Mouse (Mus musculus) limb, embryonic 11.5 days (tissue): ENCODE measurements around the gene Tas1r3. TPM values are rescaled to one million over a fixed set of nuclear protein-coding genes. Genes with fewer than 3 reads are reported as not detected.

Experiments used
- ATAC-seq: fragments of 200-750 bp; cut with Nextera tagmentation; 2 replicates; pipeline ENCODE4 v1.8.0; 2017; ENCODE audit warnings: low read depth; ENCODE audit not compliant: insufficient number of reproducible peaks, low FRiP score, low TSS enrichment
- DNase-seq: peaks from one replicate; pipeline ENCODE4 v3.0.0-alpha.2; 2015; ENCODE audit warnings: low spot score
- H3K27ac ChIP-seq: fragments of 300-500 bp; sonication (generic); replicated peaks from 2 replicates; pipeline ENCODE4 v1.5.1; 2014; ENCODE audit warnings: low read depth, mild to moderate bottlenecking, low read length
- H3K27me3 ChIP-seq: fragments of 300-500 bp; sonication (generic); 2 replicates; pipeline ENCODE4 v1.6.1; 2014; ENCODE audit warnings: mild to moderate bottlenecking, low read length, mixed read lengths; ENCODE audit not compliant: control insufficient read depth, insufficient read depth
- H3K36me3 ChIP-seq: fragments of 300-500 bp; sonication (generic); 2 replicates; pipeline ENCODE4 v1.6.1; 2014; ENCODE audit warnings: mild to moderate bottlenecking, low read length, moderate library complexity, mixed read lengths; ENCODE audit not compliant: control insufficient read depth, insufficient read depth
- H3K4me1 ChIP-seq: fragments of 300-500 bp; sonication (generic); 2 replicates; pipeline ENCODE4 v1.6.1; 2014; ENCODE audit warnings: low read length, mixed read lengths; ENCODE audit not compliant: control insufficient read depth, insufficient read depth
- H3K4me2 ChIP-seq: fragments of 300-500 bp; sonication (generic); 2 replicates; pipeline ENCODE4 v1.6.1; 2014; ENCODE audit warnings: low read depth, mild to moderate bottlenecking, moderate library complexity; ENCODE audit not compliant: severe bottlenecking
- H3K4me3 ChIP-seq: fragments of 300-500 bp; sonication (generic); 2 replicates; pipeline ENCODE4 v1.5.1; 2014; ENCODE audit warnings: low read depth, low read length
- H3K9ac ChIP-seq: fragments of 300-500 bp; sonication (generic); 2 replicates; pipeline ENCODE4 v1.6.1; 2014; ENCODE audit warnings: mild to moderate bottlenecking, low read length
- H3K9me3 ChIP-seq: fragments of 300-500 bp; sonication (generic); 2 replicates; pipeline ENCODE4 v1.6.1; 2016; ENCODE audit warnings: low read length; ENCODE audit not compliant: control insufficient read depth
- WGBS: fragments of 180-500 bp; shearing (Covaris S2); extraction: QIAGEN DNeasy Blood & Tissue Kit; methylation state at CpG from one replicate; pipeline ENCODE4 v1.1.7; 2014; 5-methylcytosine and 5-hydroxymethylcytosine counted together
- polyA plus RNA-seq: library from polyadenylated mRNA; unstranded; fragments of >200 nt; fragmentation: Nextera tagmentation; extraction: Ambion mirVana; gene quantifications from 2 replicates; pipeline ENCODE4 v1.2.1, GENCODE M21; 2014

Gene Tas1r3
- polyA plus RNA-seq, 1 experiment from 2014 or later, result 0.28 TPM

DNA sequence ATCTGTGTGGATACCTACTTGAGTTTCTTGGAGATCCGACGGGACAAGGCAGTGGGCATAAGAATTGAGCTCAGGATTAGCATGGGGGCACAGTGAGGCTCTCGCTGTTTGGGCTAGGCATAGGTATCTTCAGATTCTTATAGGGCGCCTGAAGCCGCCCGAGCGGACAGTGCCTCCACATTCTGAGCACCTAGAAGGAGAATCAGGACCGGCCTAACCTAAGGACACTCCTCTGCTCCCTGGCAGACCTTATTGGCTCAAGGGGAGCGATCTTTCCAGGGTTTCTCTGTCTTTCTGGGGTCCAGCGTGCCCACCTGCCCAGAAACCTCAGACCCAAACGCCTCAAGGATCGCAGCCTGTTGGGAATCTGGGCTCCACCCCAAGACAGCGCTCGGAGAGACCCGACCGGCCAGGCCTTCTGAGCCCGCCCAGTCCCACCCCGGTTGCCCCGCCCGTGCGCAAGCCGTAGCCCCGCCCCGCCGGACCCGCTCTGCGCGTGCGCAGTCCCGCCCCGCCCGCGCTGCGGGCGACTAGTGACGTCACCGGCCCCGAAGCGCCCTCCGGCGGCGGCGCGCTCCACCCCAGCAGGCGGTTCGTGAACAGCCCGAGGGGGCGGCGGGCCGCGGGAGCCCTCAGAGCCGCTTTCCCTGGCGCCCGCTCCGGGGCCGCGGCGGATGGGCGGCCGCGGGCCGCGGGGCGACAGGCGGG is 16.1 kb downstream of the Tas1r3 start, which contains the start of gene Dvl1:
Dvl1 (plus strand) TSS at position 532 of the 708 bp plus-strand sequence.
- no peaks in the 10 kb centered on the region for H3K27me3 ChIP-seq
- peak within 1 kb of the TSS; percentile 85 for H3K4me2 ChIP-seq
- peak within 1 kb of the TSS; percentile 63 for H3K9ac ChIP-seq
- no peaks in the 10 kb centered on the region for H3K9me3 ChIP-seq
- peaks cover 9% of the 10 kb centered on the region for H3K4me1 ChIP-seq
- WGBS, result 3% methylated on average over 42 of the region's 65 CpGs
- 0 out of 2 replicates have a peak within 1 kb of the TSS, but pooled peaks have one; percentile 1 for H3K27ac ChIP-seq
- H3K4me3 ChIP-seq, result peak within 1 kb of the TSS; percentile 76
- ATAC-seq, result peak; percentile 85
- peak; percentile 95 for DNase-seq
- no peaks in the 10 kb centered on the region for H3K36me3 ChIP-seq

DNA sequence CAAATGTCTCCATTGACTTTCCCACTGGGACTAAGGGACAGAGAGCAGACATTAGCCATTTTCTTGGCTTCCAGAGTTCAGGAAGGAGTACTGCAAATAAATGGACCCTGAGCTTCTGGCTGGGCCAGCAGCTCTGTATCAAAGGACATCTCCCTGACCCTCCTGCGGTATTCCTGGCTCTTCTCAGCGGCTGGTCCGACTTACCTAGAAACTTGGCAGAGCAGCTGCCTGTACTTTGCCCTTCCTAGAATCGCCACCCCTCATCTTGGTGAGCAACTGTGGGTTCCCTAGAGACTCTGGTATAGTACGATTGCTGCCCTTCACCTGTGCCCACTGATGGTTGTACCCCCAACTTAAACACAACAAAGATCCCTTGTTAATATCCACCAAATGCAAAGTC is 19.9 kb downstream of the Tas1r3 start:
- ATAC-seq, result no peak
- no peaks in the 10 kb centered on the region for H3K36me3 ChIP-seq
- no peaks in the 10 kb centered on the region for H3K9me3 ChIP-seq
- DNase-seq, result no peak
- 88% methylated on average over 5 of the region's 5 CpGs for WGBS
- H3K27me3 ChIP-seq, result no peaks in the 10 kb centered on the region; the same call in 1 of the 2 replicates
- H3K4me1 ChIP-seq, result peaks cover 16% of the 10 kb centered on the region
- no peak overlapping the region for H3K9ac ChIP-seq
- H3K4me2 ChIP-seq, result no peak overlapping the region
- H3K27ac ChIP-seq, result no peak overlapping the region
- no peak overlapping the region for H3K4me3 ChIP-seq

DNA sequence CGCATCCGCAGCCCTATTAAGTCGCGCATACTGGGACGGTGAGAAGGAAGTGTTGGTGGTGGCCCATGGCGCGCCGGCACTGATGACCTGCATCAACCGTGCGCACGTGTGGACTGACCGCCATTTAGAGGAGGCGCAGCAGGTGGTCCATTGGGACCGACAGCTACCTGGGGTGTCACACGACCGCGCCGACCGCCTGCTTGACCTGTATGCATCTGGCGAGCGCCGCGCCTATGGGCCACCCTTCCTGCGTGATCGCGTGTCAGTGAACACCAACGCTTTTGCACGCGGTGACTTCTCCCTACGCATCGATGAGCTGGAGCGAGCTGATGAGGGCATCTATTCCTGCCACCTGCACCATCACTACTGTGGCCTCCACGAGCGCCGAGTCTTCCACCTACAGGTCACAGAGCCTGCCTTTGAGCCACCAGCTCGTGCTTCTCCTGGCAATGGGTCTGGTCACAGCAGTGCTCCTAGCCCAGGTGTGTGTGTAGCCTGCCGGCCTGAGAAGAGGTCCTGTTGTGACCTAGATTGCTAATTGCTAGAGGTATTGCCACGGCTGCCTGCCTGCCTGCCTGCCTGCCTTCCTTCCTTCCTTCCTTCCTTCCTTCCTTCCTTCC is 21.4 kb downstream of the Tas1r3 start:
- Histone ChIP-seq H3K4me1 (peaks cover 11% of the 10 kb centered on the region), H3K9ac (no peak overlapping the region), H3K27me3 (no peaks in the 10 kb centered on the region; the same call in 1 of the 2 replicates), H3K36me3 (no peaks in the 10 kb centered on the region), H3K9me3 (no peaks in the 10 kb centered on the region), H3K27ac (no peak overlapping the region), H3K4me3 (no peak overlapping the region), H3K4me2 (peak overlapping the region; percentile 55; the same call in 1 of the 2 replicates)
- no peak for DNase-seq
- ATAC-seq, result 0 out of 2 replicates have a peak, but pooled peaks have one; percentile 5
- WGBS, result 40% methylated on average over 38 of the region's 38 CpGs

DNA sequence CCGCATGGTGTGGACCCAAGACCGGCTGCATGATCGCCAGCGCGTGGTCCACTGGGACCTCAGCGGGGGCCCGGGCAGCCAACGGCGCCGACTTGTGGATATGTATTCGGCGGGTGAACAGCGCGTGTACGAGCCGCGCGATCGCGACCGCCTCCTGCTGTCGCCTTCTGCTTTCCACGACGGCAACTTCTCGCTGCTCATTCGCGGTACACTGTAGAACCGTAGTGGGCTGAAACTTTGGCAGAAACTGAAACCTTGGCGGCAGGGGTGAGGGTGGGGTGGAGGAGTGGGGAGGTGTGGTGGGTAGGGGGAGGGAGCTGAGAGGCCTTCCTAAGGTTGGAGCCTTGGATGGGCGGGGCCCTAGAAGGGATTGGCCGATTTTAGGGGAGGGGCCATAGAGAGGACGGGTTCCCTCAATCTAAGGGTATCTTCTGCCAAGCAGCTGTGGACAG is 22.1 kb downstream of the Tas1r3 start:
- Histone ChIP-seq H3K9me3 (no peaks in the 10 kb centered on the region), H3K27ac (no peak overlapping the region), H3K4me1 (peaks cover 11% of the 10 kb centered on the region), H3K4me3 (peak overlapping the region; percentile 46), H3K9ac (peak overlapping the region; percentile 47), H3K36me3 (no peaks in the 10 kb centered on the region), H3K27me3 (no peaks in the 10 kb centered on the region; the same call in 1 of the 2 replicates), H3K4me2 (peak overlapping the region; percentile 55)
- under 1% methylated on average over 32 of the region's 32 CpGs for WGBS
- DNase-seq (peak; percentile 55), ATAC-seq (0 out of 2 replicates have a peak, but pooled peaks have one; percentile 35)

DNA sequence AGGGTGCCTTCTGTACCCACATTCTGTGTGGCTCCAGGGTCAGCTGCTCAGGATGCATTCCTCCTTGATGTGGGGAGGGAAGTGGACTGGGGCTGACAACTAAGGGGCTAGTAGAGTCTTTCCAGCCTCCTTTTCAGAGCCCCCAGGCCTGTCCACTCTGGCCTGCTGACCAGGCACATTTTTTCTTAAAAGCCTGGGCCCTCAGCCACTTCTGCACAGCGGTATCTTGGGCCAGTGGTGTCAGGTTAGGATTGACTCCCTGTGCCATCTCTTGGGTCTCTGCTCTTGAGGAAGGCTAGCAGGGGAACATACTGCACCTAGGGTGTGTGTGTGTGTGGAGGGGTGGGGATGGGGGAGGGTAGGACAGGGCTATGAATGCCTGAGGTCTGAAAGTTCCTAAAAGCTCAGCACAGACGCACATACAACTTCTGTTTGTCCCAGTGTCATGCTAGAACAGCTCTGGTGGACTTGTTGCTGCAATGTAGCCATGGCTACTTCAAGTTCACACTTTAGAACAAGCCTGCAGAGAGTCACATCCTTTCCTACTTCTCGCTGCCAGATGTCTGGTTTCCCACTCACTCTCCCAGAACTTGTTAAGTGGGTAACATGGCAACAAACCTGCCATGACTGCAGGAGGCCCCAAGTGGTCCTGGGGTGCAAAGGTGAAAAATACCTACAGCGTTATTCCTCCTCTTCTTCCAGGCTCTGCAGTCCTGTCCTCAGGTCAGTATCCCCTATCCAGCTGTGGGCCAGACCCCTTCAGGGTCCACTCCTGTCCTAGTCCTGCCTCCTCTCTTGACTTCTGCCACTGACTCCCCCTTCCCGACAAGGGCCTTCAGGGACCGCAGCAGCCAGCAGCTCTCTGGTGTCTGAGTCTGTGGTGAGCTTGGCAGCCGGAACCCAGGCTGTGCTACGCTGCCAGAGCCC is 22.8 kb downstream of the Tas1r3 start:
- peak overlapping the region; percentile 38; the same call in 1 of the 2 replicates for H3K27ac ChIP-seq
- ATAC-seq, result 0 out of 2 replicates have a peak, but pooled peaks have one; percentile 13
- H3K4me3 ChIP-seq, result peak overlapping the region; percentile 46

DNA sequence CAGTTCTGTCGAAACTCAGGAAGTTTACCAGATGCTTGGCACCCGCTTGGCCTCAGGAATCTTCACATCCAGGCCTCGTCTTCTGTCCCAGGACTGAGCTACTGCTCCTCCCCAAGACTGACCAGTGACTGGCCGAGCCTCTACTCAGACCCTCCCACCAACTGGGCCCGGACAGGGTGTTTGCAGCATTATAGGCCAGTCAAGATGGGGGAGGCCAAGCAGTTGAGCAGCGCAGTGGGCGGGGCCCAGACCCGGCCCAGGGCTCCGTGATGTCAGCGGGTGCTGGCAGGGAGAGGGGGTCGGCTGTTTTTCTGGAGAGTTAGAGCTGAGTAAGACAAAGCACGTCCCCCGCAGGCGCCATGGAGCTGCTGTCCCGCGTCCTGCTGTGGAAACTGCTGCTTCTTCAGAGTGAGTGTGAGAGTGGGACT is 23.7 kb downstream of the Tas1r3 start, which contains the start of gene Mxra8:
Mxra8 (plus strand) TSS at position 198 of the 428 bp plus-strand sequence.
- 1% methylated on average over 16 of the region's 16 CpGs for WGBS
- peak within 1 kb of the TSS; percentile 38 for H3K27ac ChIP-seq
- peak within 1 kb of the TSS; percentile 55 for H3K4me2 ChIP-seq
- ATAC-seq (peak; percentile 89), DNase-seq (peak; percentile 86)
- H3K36me3 ChIP-seq, result no peaks in the 10 kb centered on the region
- no peaks in the 10 kb centered on the region for H3K9me3 ChIP-seq
- H3K4me1 ChIP-seq, result peaks cover 11% of the 10 kb centered on the region
- H3K9ac ChIP-seq, result peak within 1 kb of the TSS; percentile 60
- H3K4me3 ChIP-seq, result peak within 1 kb of the TSS; percentile 46
- H3K27me3 ChIP-seq, result no peaks in the 10 kb centered on the region; the same call in 1 of the 2 replicates

More for the DNA sequence above, 22.8 kb downstream of the Tas1r3 start:
- WGBS, result 5% methylated on average over 8 of the region's 8 CpGs
- H3K27me3 ChIP-seq, result no peaks in the 10 kb centered on the region; the same call in 1 of the 2 replicates
- H3K9me3 ChIP-seq, result no peaks in the 10 kb centered on the region
- DNase-seq, result no peak
- H3K4me1 ChIP-seq, result peaks cover 11% of the 10 kb centered on the region
- H3K9ac ChIP-seq, result peak overlapping the region; percentile 60
- H3K4me2 ChIP-seq, result peak overlapping the region; percentile 55
- H3K36me3 ChIP-seq, result no peaks in the 10 kb centered on the region

DNA sequence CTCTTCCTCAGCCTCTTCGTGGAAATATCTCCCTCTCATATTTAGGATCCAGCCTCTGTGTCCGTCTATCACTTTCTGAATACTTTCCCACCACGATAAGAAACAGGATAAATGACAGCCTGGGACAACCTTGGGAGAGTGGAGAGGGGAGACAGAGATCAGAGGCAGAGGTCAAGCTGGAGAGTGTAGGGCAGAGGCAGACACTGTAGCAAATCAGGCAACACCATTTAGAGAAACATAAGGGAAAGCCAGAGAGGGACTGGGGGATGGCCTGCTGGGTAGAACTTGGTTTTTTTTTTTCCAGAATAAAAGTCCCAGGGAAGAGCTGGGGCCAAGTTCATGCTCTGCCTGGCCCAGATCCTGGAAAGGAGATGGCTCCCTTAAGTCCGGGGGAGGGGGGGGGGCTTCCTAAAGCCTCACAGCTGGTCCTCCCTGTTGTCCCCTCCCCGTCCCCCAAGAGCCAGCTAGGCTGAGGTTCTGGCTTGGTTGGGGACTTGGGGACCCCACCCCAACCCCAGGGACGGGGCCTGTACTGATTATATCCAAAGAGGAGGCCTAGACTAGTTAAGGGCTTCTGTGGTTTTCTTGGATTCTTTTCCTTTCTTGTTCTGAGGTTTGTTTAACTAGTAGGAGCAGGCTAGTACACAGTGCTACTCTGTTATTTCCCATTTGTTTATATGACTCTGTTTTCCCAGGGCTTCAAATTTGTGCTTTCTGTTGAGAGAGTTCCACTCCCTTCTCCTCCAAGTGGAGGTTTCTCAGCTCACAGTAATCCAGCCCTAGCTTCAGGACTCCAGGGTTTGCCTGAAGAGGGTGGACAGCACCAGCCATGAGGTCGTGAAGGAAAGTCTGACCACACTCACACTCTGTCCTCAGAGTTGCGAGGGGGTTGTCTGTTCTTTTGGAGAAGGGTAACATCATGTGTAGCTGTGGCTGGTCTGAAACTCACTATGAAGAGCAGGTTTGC is 24.7 kb downstream of the Tas1r3 start:
- 54% methylated on average over 8 of the region's 8 CpGs for WGBS
- no peak overlapping the region for H3K4me3 ChIP-seq
- peaks cover 11% of the 10 kb centered on the region for H3K4me1 ChIP-seq
- no peaks in the 10 kb centered on the region for H3K9me3 ChIP-seq
- H3K9ac ChIP-seq, result no peak overlapping the region
- no peaks in the 10 kb centered on the region; the same call in 1 of the 2 replicates for H3K27me3 ChIP-seq
- no peak for DNase-seq
- no peak overlapping the region for H3K27ac ChIP-seq
- H3K4me2 ChIP-seq, result no peak overlapping the region
- no peaks in the 10 kb centered on the region for H3K36me3 ChIP-seq
- ATAC-seq, result no peak
